Mouse (Mus musculus) megakaryocyte-erythroid progenitor cell, adult 5-6 weeks (primary cell): ENCODE measurements around the gene Ucp2. TPM values are rescaled to one million over a fixed set of nuclear protein-coding genes. Genes with fewer than 3 reads are reported as not detected.
"Not testable (repeated sequence)": the region's sequence is repeated elsewhere in the genome, so short reads cannot be mapped to it uniquely, and the experiment has no call there.

Experiments
- ATAC-seq: replicated peaks from 2 replicates; pipeline ENCODE4 v1.8.0; 2016; ENCODE audit warnings: mild to moderate bottlenecking, inconsistent platforms; ENCODE audit not compliant: severe bottlenecking, poor library complexity, low FRiP score, low TSS enrichment
- total RNA-seq, 2 experiments: library from RNA; stranded (forward) in 1 of 2; stranded (reverse) in 1 of 2; fragments of 200-1000, 215-1000 nt in 1 of 2; fragments of >200 nt in 1 of 2; fragmentation: Nextera tagmentation in 1 of 2; gene quantifications; 2 replicates each; pipeline ENCODE4 v1.2.3; 2014 to 2017

Gene Ucp2
- total RNA-seq, 2 experiments from 2014 or later = 164 to 705 TPM

DNA sequence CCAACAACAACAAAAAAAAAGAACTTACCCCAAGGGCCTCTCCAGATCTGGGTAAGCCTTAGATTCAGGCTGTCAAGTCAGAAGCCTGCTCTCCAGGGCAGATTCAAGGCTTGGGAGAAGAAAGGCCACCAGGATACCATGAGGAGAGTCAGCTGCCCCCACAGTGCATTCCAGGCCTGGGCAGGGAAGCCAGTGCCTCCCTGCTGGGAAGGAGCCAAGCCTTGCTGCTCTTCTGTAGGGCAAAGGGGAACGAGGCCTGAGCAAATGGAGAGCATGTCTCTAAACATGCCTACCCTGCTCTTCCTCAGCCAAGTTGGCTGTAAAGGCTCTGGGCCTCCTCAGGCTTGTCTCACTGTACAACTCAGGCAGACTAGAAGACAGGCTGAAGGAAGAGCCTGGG lies 18.5 kb upstream of the Ucp2 start:
- ATAC-seq = no peak

DNA sequence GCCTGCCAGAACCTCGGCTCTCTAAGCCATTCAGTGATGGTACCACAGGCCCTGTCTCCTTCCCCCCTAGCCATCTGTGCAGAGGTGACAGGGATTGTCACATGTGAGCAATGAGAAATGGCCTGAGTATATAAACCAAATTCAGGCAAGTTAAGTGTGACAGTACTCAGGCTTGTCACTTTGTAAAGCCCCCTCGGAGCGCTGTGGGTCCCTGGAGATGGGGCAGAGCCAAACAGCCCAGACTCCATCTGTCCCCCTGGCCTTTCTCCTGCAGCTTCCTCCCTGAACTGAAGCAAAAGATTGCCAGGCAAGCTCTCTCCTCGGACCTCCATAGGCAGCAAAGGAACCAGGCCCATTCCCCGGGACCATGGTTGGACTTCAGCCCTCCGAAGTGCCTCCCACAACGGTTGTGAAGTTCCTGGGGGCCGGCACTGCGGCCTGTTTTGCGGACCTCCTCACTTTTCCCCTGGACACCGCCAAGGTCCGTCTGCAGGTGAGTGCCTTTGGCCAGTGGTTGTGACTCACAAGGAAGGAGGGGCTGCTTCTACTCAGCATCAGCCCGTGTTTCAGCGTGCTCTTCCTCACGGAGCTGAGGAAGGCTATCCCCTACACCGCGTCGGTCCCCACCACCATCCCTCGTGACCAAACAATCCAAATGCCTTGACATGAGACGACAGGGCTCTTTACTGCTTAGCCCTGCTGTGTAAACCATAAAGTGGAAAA lies 13.9 kb upstream of the Ucp2 start:
- no peak for ATAC-seq

DNA sequence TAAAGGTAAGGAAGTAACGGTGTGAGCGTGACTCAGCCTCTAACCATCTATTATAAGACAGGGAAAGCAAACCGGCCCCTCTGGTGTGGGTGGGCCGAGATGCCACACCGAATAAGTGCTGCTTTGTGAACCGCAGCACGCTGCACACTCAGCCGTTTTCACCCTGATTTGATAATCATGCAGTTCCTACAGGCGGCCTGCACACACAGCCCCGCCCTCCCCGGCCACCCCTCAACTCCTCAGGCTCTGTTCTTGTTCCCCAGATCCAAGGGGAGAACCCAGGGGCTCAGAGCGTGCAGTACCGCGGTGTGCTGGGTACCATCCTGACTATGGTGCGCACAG lies 13.3 kb upstream of the Ucp2 start:
- ATAC-seq = peak; percentile 15; the same call in 1 of the 2 replicates

DNA sequence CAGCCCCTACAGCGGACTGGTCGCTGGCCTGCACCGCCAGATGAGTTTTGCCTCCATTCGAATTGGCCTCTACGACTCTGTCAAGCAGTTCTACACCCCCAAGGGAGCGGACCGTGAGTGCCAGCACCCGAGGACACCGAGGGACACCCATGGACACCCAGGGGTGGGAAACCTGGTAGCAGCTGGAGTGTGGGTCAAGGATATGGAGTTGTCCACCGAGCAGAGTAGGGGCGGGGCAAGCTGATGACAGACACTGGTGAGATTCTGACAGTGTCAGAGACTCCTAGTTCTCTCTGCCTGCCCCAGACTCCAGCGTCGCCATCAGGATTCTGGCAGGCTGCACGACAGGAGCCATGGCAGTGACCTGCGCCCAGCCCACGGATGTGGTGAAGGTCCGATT lies 13.0 kb upstream of the Ucp2 start:
- ATAC-seq = 0 out of 2 replicates have a peak, but pooled peaks have one; percentile 9

DNA sequence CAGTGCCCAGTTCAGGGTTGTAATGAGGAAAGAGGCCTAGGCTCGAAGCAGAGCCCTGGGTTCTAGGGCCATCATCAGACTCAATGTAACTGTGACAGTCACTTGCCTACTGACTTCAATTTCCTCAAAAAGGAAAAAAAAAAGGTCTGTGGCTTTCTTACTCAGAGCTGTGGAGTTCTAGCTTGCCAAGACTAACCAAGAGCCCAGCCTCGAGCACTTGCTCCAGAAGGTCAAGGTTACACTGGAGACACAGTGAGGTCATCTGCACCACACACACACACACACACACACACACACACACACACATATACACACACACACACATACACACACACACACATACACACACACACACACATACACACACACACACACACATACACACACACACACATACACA lies 11.1 kb upstream of the Ucp2 start:
- ATAC-seq = not testable (repeated sequence)

DNA sequence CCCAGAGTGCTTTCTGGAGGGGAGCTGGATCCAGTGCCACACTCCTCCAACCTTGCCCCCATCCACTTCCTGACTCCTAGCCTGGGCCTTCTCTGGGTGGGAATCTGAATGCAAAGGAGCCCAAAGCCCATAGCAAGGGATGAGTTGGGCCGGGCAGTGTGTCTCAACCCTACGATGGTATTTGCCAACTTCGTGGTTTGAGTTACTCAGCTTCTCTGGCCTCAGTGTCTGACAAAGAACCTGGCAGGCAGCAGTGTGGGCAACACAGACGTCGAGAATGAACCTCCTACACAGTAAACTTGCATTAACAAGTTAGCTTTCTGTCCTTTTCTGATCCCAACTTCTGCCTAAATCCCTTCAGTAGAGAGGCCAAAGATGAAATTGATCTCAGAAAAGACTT lies 8.6 kb upstream of the Ucp2 start:
- ATAC-seq = no peak

DNA sequence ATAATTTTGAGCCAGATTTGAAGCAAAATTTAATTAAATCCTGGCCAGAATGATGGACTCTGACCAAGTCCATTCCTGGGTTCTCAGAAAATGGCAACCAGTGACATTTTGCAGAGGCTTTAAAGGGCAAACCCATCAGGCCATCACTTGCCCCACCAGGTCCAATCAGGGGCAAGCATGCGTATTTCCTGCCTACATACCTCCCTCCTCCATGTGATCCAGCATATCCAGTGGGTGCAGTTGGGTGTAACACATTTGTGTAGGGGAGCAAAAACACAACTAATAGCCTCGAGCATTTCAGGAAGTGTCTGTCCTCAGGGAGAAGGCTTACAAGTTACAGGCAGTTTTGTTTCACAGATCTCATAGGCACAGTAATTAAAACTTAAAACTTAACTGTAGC lies 5.8 kb upstream of the Ucp2 start:
- ATAC-seq = no peak

DNA sequence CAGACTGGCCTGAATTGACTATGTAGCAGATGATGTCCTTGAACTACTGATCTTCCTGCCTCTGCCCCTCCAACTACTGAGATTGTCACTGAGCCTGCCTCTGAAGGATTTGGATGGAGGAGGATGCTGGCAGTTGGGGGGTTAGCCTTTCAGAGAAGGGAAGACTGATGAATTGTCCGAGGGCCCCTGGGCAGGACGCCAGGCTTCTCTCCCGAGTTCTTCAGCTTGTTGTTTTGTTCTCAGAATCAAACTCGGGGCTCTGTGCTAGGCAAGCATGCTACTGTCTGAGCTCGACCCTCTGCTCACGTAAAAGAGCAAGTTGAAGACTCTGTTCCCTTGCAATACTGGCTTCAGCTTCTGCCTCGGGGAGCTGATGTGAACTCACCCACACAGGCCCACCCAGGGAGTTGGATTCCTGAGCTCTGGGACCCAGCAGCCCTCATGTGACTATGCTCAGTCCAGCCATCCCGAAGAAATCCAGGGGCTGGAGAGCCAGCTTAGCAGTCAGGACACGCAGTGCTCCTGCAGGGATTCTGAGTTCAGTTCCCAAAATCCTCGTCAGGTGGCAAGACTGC lies 4.6 kb upstream of the Ucp2 start:
- ATAC-seq = no peak

DNA sequence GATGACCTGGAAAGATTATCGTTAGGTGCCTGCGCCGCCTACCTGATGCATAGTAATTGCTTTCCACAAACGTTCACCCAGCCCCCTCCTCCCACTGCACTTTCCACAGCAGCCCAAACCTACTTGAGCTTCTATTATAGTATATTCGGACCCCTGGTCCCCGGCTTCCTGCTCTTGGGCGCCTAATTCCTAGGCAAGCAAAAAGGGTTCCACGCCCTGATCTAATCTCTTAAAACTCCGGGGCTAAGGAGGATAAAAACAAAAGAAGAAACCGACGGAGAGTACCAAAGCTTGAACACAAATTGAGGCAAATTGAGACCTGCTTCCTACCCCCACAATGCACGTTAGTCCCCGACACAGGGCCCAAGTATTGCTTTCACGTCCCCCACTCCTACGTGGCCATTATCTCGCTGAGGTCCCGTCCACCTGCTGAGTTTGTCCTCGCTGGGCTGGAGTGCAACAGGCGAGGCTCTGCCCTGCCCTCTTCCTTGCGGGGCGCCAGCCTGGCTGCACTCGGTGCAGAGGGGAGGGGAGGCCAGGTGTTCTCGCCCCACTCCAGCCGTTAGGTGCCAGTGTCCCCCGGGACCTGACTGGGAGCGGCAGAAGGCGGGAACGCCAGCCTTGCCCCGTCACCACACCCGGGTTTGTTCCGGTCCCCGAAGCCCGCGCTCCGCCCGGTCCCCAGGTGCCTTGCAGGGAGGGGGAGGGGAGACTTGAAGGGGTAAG lies 583 bp upstream of the Ucp2 start:
- ATAC-seq = peak; percentile 39

DNA sequence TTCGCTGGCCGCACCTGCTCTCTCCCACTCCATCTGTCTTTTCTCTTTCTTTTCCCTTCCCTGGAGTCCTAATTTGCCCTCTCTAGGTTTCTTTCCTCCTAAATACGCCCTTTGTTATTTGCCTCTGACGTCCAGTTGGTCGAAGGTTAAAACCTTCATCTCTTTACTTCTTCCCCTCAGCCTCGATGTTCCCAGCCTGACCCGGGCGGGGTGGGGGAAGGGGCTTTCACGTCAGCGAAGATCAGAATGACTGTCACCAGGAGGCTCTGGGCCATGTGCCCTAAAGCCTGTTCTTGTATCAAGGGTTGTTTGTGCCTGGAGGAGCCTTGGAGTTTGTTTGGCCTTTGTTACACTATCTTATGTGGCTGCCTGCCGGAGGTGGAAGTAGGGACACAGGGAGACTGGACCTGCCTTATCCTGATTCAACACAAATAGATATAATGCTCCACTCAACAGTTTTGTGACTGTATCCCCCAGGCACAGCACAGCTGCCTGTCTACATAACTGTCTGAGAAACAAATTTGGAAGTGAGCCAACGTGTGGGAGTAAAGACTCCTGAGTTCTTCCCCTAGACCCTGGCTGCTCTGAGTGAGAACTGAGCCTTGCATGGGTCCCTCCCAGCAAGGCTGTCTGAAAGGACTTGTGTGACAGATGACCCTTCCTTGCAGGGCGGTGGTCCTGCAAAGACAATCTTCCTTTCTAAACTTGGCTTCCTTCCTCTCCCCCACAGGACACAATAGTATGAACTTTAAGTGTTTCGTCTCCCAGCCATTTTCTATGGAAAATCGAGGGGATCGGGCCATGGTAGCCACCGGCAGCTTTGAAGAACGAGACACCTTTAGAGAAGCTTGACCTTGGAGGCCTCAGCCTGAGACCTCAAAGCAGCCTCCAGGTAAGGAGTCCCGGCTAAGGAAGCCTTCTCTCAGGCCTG lies 612 bp downstream of the Ucp2 start:
- peak; percentile 24 for ATAC-seq

DNA sequence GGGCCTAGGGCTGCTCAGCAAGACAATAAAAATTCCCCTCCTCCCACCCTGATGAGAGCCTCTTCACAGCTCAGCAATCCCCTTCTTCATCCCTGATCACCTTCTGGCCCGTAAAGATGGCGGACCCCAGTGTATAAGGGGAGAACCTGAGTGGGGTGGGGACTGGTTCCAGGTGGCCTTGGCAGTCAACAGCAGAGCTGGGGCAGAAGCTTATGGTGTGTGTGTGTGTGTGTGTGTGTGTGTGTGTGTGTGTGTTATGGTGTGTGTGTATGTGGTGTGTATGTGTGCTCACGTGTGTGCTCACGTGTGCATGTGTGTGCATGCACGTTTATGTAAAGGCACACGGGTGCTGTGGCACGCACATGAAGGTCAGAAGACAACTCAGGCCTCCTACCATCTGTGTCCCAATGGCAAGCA lies 1.3 kb downstream of the Ucp2 start:
- ATAC-seq = no peak

DNA sequence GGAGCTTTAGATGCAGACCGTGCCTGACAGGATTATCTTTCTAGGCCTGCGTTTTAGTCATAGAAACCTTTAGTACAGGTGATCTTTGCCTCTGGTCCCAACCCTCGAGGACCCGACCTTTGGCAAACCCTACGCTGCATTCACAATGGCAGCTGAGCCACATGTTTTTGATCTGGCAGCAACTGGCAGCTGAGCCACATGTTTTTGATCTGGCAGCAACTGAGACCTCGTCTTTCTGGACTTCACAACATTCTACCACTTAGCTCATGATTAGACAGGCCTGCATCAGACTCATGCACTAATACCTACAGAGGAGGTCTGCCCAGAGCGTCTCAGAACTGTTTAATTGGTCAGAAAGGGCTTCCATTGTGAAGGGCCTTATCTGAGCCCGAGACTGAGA lies 1.9 kb downstream of the Ucp2 start:
- ATAC-seq = no peak

DNA sequence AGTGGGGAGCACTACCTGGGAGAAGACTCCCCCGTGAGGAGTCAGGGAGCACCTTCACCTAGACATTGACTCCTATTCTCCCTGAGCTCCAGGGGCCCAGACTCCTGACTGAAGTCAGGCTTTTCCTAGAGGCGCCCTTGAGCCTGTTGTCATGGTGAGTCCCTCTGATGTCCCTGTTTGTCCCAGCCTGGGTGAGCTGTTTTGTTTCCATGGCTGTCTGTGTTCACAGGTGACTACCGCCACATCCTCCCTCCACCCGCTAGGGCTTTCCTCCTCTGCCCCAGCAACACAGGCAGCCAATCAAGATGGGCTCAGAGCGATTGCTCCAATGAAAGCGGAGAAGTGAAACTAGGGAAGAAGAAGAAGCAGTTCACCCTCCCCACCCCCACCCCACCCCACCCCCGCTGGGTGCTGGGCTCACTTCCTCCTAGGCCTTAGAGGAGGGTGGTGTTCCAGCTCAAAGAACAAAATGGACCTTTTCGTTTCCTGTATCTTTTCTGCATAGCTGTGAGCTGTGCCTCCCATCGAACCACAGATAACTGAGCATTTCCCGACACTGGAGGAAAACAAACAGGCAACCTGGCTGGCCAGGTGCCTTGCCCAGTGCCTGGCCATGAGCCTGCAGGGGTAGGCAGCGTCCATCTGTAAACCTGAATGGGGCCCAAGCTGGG lies 2.6 kb downstream of the Ucp2 start:
- ATAC-seq = peak; percentile 49

DNA sequence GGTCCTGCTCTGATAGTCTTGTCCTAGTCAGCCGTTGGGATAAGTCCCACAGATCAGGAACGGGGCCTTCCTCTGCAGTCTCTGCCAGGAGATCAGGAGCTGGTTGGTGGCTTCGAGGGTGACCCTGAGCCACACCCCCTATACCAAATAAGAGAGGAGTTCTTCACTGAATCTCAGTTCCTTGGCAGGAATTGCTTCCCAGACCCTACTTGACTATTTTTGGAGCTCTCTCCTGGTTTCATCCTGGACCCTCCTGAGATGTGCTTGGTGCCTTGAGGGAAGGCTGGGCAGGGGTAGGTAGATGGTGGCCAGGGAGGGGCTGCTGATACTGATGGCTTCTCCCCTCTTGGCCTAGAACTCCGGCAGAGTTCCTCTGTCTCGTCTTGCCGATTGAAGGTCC lies 3.2 kb downstream of the Ucp2 start:
- ATAC-seq = no peak

DNA sequence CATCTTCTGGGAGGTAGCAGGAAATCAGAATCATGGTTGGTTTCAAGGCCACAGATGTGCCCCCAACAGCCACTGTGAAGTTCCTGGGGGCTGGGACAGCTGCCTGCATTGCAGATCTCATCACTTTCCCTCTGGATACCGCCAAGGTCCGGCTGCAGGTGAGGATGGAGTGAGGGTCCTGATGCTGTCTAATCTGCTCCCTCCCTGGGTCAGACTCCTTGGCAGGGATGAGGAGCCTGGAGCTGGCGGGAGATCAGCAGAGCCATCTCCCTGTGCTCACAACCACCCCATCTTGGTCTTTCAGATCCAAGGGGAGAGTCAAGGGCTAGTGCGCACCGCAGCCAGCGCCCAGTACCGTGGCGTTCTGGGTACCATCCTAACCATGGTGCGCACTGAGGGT lies 3.7 kb downstream of the Ucp2 start:
- ATAC-seq = no peak

DNA sequence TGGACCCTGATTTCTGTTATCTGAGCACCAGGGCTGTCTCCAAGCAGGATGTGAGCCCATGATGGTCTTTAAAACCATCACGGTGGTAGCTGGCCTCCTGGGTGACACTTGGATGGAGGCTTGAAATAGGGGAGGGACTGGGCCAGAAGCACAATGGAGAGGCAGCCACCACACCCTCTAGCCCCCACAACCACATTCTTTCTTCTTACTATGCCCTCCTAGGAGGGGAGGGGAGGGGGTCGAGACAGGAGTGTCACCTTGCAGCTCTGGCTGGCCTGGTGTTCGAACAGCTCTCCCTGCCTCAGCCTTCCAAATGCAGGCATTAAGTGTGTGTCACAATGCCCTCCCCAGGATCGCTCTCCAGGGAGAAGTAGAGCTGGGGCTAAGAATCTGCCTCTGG lies 4.3 kb downstream of the Ucp2 start:
- no peak for ATAC-seq

DNA sequence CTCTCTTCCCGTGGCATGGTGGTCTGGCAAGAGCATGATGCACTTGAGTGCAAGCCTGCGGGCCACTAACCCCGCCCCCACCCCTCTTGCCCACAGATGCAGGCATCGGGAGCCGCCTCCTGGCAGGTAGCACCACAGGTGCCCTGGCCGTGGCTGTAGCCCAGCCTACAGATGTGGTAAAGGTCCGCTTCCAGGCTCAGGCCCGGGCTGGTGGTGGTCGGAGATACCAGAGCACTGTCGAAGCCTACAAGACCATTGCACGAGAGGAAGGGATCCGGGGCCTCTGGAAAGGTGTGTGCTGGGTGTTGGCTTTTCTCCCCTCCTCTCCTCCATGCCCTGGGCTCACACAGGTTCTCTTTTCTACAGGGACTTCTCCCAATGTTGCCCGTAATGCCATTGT lies 4.8 kb downstream of the Ucp2 start:
- ATAC-seq = no peak

DNA sequence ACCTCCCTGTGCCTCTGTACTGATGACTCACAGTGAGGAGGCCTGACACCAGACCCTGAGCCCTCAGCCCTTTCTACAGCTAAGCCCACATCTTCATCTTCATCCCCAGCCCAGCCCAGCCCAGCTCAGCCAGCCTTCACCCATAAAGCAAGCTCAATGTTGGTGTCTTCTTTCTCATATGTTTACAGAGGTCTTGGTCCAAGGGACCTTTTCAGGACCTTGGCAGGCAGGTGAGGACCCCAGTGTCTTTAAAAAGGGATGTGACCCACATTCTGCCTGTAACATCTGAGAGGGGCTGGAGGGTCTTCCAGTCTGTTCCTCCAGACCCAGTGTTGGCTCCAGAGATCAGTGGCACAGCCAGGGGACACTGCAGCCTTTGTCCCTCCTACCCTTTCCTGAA lies 6.3 kb downstream of the Ucp2 start:
- ATAC-seq = no peak

DNA sequence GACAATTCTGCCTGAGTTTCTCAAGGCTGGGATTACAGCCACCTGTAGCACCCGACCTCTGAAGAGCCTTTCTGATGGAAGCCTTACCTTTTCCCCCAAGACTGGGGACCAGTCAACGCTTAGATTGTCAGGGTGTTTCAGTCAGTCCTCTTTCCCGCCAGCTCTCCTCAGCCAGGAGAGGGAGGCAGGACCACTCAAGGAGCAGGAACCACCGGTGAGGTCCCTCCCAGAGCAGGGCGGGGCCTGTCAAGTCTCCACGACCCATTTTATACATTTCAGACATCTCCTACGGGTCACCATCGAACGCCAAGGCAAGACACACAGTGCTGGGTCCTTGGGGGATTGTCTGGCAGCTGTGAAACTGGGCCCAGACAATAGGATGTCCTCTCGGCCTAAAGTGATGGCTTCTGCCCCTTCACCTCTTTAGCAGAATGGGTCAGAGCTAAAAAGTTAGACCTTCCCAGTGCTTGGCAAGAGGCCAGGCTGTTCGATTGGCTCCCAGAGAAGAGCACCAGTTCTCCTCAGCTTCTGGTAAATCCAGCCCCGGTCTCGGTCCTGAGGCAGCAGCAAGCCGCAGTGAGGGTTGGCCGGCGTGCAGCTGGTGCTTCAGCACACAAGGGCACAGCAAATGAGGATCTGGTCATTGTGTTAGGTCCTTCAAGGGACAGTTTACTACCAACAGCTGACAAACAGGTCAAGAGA lies 7.3 kb downstream of the Ucp2 start:
- no peak for ATAC-seq
